Mouse (Mus musculus) ES-Bruce4 (cell line): ENCODE results near the gene Ankrd65.

Experiments
- CTCF ChIP-seq: IDR thresholded peaks from one replicate; pipeline ENCODE4 v1.8.1; 2011; ENCODE audit warnings: low read depth, low read length
- EP300 ChIP-seq: IDR thresholded peaks from 2 replicates; pipeline ENCODE4 v1.6.1; 2011; ENCODE audit warnings: low read depth, low read length; ENCODE audit not compliant: insufficient read depth
- POLR2A ChIP-seq: IDR thresholded peaks from one replicate; pipeline ENCODE4 v1.8.1; 2011; ENCODE audit warnings: low read length; ENCODE audit not compliant: insufficient read depth

DNA sequence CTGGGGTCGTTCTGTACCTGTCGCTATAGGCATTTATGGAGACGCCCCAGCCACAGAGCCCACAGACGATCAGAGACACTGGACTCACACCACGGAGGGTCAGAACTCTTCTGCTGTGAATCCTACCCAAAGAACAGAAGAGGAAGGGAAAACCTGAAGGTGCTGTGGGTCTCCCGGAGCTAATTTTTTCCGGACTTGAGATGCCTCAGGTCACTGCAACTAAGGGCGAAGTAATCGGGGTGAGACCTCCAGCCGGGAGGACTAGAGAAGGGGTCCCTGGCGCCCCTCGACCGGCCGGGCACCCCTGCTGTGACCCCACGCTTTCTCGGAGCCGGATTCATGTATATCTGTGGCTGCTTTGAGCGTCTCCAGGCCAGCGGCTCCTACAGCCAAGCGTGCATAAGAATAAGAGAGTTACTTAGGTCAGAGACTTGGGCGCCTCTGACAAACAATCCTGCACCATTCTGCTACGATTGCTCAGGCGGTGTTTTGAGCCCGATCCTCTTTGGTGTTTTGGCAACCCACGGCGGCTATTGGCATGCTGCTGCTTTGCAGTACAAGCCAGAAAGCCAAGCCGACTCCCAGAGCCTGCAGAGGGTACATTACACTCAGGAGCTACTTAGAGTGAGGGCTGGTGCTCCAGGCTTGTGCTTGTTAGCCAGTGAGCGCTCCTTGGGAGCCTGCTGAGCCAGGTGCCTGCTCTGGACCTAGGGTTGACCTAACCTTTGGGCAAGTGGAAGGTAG lies 28.7 kb upstream of the Ankrd65 start:
- TF ChIP-seq EP300 (no peak), POLR2A (no peak), CTCF (no peak)
